Mouse (Mus musculus) spleen, postnatal 4 days (tissue): ENCODE data around the gene Il17rb.

ENCODE experiments used
- DNase-seq, 2 experiments: peaks; one replicate each; pipeline ENCODE4 v3.0.0; 2022; ENCODE audit warnings: low spot score in 2 of 2

The Il17rb gene

DNA sequence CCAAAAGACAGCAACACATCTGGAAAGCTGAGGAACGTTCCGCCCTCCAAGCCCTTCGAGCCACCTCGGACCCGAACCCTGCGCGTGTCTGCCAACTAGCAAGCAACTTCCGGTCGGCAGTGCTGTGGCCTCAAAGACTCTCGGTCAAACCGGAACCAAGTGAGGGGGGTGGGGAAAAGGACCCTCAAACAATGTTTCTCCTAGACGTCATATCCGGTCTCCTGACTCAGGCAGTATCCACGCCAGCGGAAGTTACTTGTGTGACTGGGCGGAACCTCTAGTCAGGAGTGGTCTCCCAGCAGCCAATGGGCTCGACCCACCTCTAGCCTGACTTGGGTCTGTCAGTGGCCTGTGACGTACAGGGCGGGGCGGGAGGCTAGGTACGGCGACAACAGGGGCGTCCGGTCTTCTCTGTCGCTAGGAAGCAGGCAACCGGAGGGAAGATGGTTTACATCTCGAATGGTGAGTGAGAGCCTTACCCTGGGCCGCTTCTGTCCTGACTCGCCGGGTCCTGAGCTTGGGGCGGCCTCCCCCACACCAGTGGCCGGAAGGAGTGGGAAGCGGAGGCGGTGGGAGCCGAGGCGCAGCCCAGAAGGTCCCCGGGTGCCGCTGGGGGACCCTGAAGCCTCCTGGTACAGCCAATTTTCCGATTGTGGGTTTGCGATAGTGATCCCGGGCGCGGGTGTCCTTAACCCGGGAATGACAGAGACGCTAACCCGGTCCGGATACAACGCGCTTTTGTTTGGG lies 40.4 kb downstream of the Il17rb start, which contains the start of gene Selenok:
Selenok (plus strand) TSS at position 234 of the 747 bp plus-strand sequence.
- peak; percentile 89 to 93 for DNase-seq

DNA sequence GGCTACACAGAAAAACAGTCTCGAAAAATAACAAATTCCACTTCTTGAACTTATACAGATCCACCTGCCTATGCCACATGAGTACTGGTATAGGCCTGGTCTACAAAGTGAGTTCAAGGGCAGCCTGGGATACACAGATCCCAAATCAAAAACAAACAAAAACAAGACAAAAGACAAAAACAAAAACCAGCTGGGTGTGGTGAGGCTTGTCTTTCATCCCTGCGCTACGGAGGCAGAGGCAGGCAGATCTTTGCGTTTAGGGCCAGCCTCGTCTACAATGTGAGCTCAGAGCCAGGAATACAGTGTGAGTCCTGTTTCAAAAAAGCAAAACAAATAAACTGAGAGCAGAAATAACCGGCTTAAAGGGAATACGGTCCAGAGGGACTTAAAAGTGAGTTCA lies 41.1 kb downstream of the Il17rb start:
- no peak for DNase-seq

DNA sequence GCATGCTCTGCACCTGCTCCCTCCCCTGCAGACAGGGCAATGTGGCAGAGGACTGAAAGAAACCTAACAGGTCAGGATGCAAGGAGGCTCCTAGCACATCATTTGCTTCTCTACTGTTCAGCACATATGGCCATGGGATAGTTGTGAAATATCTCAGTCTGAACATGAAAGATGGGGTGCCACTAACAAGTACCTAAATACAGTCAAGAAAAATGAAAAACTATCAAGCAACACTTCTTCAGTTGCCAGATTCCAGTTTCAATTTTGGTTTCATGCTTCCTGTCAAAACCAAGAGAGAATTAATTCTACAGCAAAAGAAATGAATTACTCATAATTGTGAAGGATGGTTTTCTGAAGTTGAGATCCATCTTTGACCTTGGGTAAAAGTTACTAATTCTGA lies 51.3 kb downstream of the Il17rb start:
- DNase-seq: no peak

DNA sequence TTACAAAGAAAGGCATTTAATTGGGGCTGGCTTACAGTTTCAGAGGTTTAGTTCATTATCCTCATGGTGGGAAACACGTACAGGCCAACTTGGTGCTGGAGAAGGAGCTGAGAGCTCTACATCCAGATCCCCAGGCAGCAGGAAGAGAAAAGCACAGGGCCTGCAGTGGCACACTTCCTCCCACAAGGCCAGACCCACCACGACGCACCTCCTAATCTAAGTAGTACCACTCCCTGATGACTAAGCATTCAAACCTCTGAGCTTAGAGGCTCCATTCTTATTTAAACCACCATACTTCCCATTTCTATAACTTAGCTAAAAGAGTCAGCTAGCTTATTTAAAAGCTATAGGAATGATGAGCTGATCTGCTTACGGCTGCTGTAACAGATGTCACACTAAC lies 57.9 kb downstream of the Il17rb start:
- no peak for DNase-seq

DNA sequence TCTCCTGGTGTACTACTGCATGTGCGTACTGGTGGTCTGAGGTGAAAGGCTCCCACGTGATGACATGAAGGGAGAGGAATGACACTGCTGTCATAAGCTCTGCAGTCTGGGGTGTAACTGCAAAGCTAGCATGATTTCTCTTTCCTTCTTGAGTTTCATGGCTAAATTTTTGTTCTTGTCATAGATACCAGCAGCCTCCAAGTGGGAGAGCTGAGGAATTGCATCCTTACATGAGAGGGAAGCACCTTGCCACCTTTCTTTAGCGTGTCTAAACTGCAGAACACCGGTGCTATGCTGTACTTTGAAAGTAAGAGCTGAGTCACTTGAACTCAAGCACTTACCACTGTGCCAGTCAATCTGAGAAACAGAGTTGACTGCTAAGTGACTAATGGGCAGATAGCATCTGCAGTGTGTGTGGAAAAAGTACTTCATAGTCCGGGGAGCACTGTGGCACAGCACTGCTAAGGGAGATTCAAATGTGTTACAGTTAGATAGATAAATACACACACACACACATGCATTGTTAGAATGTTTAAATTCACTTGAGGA lies 61.9 kb downstream of the Il17rb start:
- peak in 1 of 2 experiments; percentile 16 for DNase-seq
